Mouse (Mus musculus) gastrocnemius, adult 18-20 months (tissue): Measurements from ENCODE around the gene Gm10184. TPM values are rescaled to one million over a fixed set of nuclear protein-coding genes. Genes with fewer than 3 reads are reported as not detected.
"Not testable (repeated sequence)": the region's sequence is repeated elsewhere in the genome, so short reads cannot be mapped to it uniquely, and the experiment has no call there.

Experiments used
- DNase-seq: peaks from one replicate; pipeline ENCODE4 v3.0.0; 2021; ENCODE audit warnings: low spot score
- long read RNA-seq, 2 experiments: library from polyadenylated mRNA; stranded (forward); transcript quantifications; one replicate each; pipeline ENCODE4 v2.0.0; 2021
- total RNA-seq, 2 experiments: library from RNA; stranded (reverse); gene quantifications; 2 replicates each; pipeline ENCODE4 v1.2.3; 2021

The Gm10184 gene
- total RNA-seq: 1 to 10 TPM; 1.7 to 5.3 TPM
- long read RNA-seq, experiment 1: 0 reads
- long read RNA-seq, experiment 2: 0 reads

- no peak for DNase-seq
These were observed at the start of gene Gm10184 for GRCm38 (mm10) chr17:89910349-89910748. TSS of gene Gm10184 (minus strand) at chr17:89910449.

DNA sequence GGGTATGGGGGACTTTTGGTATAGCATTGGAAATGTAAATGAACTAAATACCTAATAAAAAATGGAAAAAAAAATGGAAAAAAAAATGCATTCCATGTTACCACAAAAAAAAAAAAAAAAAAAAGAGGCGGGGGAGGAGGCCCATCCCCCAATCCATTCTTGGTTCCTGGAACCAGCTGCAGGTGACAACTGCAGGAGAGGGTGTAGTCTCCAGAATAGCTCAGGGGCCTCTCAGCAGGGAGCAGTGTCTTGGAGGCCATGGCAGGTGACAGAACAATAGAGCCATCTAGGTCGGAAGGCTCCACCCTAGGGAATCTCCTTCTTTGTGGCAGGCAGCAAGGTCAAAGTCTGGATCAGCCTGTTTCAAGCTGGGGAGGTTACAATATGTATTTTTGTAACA is 23.7 kb upstream of the Gm10184 start:
- DNase-seq: no peak

DNA sequence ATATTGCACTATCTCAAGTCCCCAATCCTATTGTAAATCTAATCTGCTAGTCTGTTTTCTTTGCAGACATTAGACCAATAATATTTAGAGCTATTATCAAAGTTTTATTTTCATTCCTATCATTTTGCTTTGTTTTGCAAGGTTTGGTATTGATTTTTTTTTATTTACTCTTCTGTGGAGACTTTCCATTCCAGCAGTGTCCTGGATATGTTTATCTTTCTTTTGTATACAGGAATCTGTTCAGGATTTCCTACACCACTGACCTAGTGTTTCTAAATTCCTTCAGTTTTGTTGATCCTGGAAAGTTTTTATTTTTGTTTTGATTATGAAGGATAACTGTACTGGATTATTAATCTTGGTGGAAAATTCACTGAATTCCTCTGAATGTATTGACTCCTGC is 2.6 kb downstream of the Gm10184 start:
- DNase-seq: no peak

DNA sequence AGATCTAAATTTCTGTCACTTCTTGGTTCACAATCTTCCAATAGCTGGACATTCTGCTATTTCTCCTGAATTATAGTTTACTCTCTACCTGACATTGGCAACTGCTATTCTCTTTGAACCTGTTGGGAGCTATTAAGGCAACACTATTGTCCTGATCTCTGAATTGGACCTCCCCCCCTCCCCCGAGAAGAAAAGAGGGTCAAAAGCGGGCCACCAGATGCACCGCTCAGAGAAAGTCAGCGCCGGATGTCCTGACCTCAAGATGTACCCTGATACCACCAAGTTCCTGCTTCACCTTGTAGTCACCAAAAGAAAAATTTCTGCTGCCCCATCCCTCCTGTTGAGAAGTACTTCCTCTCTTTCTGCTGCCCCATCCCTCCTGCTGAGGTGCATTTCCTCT is 5.5 kb downstream of the Gm10184 start:
- DNase-seq: not testable (repeated sequence)

- DNase-seq: no peak
These were observed 7.5 kb downstream of the Gm10184 start for GRCm38 (mm10) chr17:89902767-89903166.

DNA sequence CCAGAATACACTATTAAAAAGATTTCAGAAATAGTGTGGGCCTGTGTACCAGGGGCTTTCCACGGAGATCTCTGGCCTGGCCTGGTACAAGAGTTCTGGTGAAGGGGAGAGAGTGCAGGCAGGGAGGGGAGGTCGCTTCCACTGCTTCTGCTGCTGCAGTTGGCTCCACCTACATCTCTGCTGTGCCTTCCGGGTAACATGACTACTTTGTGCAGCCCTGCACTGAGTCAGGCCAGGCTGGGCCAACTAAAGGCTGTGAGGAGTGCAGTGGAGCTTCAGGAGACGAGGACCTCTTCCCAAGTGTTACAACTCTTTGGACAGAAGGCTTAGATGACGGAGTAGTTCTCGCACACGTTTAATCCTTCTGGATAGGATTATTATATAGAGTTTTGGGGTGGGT is 9.6 kb downstream of the Gm10184 start:
- no peak for DNase-seq

GRCm38 (mm10) chr17:89899813-89900212 is 10.4 kb downstream of the Gm10184 start:
- DNase-seq: no peak

DNA sequence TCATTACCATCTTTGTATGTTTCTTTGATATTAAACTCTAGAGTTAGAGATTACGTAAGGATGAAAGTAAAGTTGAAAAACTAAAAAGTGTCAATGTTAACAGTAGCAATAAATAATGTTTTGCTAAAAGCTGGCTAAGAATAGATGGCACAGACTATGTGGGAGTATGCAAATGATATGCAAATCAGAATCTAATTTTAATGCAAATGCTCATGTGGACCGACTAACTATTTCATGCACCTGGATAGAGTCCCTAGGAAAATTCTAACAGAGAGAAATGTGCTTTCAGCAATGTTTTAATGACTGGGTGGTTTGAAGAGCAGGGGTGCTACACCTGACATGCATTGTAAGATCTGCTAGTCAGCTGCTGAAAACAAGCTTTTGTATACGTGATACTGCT is 45.3 kb downstream of the Gm10184 start:
- no peak for DNase-seq
